Mouse (Mus musculus) bone marrow macrophage, adult 2 months (primary cell): ENCODE results near the gene Lce1e.

Experiments
- CTCF ChIP-seq: IDR thresholded peaks from 2 replicates; pipeline ENCODE4 v1.5.1; 2012; ENCODE audit warnings: low read depth, mild to moderate bottlenecking, low read length, moderate library complexity
- POLR2A ChIP-seq: IDR thresholded peaks from 2 replicates; pipeline ENCODE4 v1.6.1; 2012; ENCODE audit warnings: mild to moderate bottlenecking, low read depth, low read length, borderline replicate concordance

GRCm38 (mm10) chr3:92670215-92670614 is 38.7 kb downstream of the Lce1e start, which contains the start of gene Lce1a2:
- no peak for TF ChIP-seq CTCF
- no peak for TF ChIP-seq POLR2A
